Mouse (Mus musculus) limb, embryonic 15.5 days (tissue): ENCODE data around the gene E130208F15Rik. TPM values are rescaled to one million over a fixed set of nuclear protein-coding genes. Genes with fewer than 3 reads are reported as not detected.

ENCODE experiments used
- polyA plus RNA-seq: library from polyadenylated mRNA; unstranded; fragments of >200 nt; fragmentation: Nextera tagmentation; extraction: Ambion mirVana; gene quantifications from 2 replicates; pipeline ENCODE4 v1.2.1, GENCODE M21; 2015

Gene E130208F15Rik
- polyA plus RNA-seq, 1 experiment from 2014 or later: not detected

Other genes starting within 250 kb of the E130208F15Rik start
- 8.2 and 8.3 TPM in 2 replicates for gene Zfp82, start 248.8 kb upstream of the E130208F15Rik start, polyA plus RNA-seq
- gene Gm26920, start 231.3 kb upstream of the E130208F15Rik start, polyA plus RNA-seq: 1.1 and 2.3 TPM in 2 replicates
- 9.5 and 12.7 TPM in 2 replicates for gene Zfp566, start 231.2 kb upstream of the E130208F15Rik start, polyA plus RNA-seq
- 132 and 137 TPM in 2 replicates for gene Zfp260, start 227.0 kb upstream of the E130208F15Rik start, polyA plus RNA-seq
- 13.2 and 13.8 TPM in 2 replicates for gene Zfp382, start 199.8 kb upstream of the E130208F15Rik start, polyA plus RNA-seq
- gene Zfp146, start 152.0 kb upstream of the E130208F15Rik start, polyA plus RNA-seq: 17.4 and 18.7 TPM in 2 replicates
- gene Cox7a1, start 137.6 kb upstream of the E130208F15Rik start, polyA plus RNA-seq: 3.4 and 10.1 TPM in 2 replicates
- 102 and 117 TPM in 2 replicates for gene Capns1, start 122.9 kb upstream of the E130208F15Rik start, polyA plus RNA-seq
- 140 and 149 TPM in 2 replicates for gene Polr2i, start 89.8 kb upstream of the E130208F15Rik start, polyA plus RNA-seq
- 175 and 188 TPM in 2 replicates for gene Tbcb, start 89.5 kb upstream of the E130208F15Rik start, polyA plus RNA-seq
- 0.22 and 0.42 TPM in 2 replicates for gene Ovol3, start 86.0 kb upstream of the E130208F15Rik start, polyA plus RNA-seq
- gene Thap8, start 41.6 kb upstream of the E130208F15Rik start, polyA plus RNA-seq: 0.26 and 0.78 TPM in 2 replicates
- gene Wdr62, start 41.3 kb upstream of the E130208F15Rik start, polyA plus RNA-seq: 6.0 and 6.2 TPM in 2 replicates
- 33.2 and 35.2 TPM in 2 replicates for gene Clip3, start 30.0 kb upstream of the E130208F15Rik start, polyA plus RNA-seq
- gene Alkbh6, start 13.0 kb upstream of the E130208F15Rik start, polyA plus RNA-seq: 80.8 and 82.0 TPM in 2 replicates
- 37.1 and 42.8 TPM in 2 replicates for gene Syne4, start 6.9 kb upstream of the E130208F15Rik start, polyA plus RNA-seq
- 13.7 and 18.8 TPM in 2 replicates for gene Sdhaf1, start 2.2 kb downstream of the E130208F15Rik start, polyA plus RNA-seq
- 4.1 and 5.1 TPM in 2 replicates for gene Lrfn3, start 41.0 kb downstream of the E130208F15Rik start, polyA plus RNA-seq
- 78.9 and 87.7 TPM in 2 replicates for gene Tyrobp, start 92.0 kb downstream of the E130208F15Rik start, polyA plus RNA-seq
- 2.7 and 3.3 TPM in 2 replicates for gene Hcst, start 98.1 kb downstream of the E130208F15Rik start, polyA plus RNA-seq
- gene Nfkbid, start 100.0 kb downstream of the E130208F15Rik start, polyA plus RNA-seq: 1.4 and 2.1 TPM in 2 replicates
- 28.6 and 32.7 TPM in 2 replicates for gene Aplp1, start 123.8 kb downstream of the E130208F15Rik start, polyA plus RNA-seq
- gene Kirrel2, start 135.9 kb downstream of the E130208F15Rik start, polyA plus RNA-seq: 0.04 and 0.38 TPM in 2 replicates
- gene Nphs1, start 136.6 kb downstream of the E130208F15Rik start, polyA plus RNA-seq: 0.07 TPM in 1 of 2 replicates, not detected in the other
- 0.18 TPM in 1 of 2 replicates, not detected in the other for gene Prodh2, start 171.9 kb downstream of the E130208F15Rik start, polyA plus RNA-seq
- 7.8 and 8.0 TPM in 2 replicates for gene Arhgap33, start 213.3 kb downstream of the E130208F15Rik start, polyA plus RNA-seq
- 17.6 and 29.4 TPM in 2 replicates for gene Hspb6, start 230.4 kb downstream of the E130208F15Rik start, polyA plus RNA-seq
- 11.3 and 12.1 TPM in 2 replicates for gene Proser3, start 230.6 kb downstream of the E130208F15Rik start, polyA plus RNA-seq
- 37.9 and 49.4 TPM in 2 replicates for gene Lin37, start 238.1 kb downstream of the E130208F15Rik start, polyA plus RNA-seq
- 83.0 and 85.3 TPM in 2 replicates for gene U2af1l4, start 241.6 kb downstream of the E130208F15Rik start, polyA plus RNA-seq
- gene Gm49396, start 241.6 kb downstream of the E130208F15Rik start, polyA plus RNA-seq: 12.2 and 12.4 TPM in 2 replicates
- gene Psenen, start 241.9 kb downstream of the E130208F15Rik start, polyA plus RNA-seq: 126 and 146 TPM in 2 replicates
- gene Igflr1, start 243.7 kb downstream of the E130208F15Rik start, polyA plus RNA-seq: 3.0 and 3.5 TPM in 2 replicates